12 mouse cellular contexts compared by ENCODE assay signal in genomic region chr1:92264941-92265340, GRCm38 (mm10).
DNase-seq lines count a peak whose midpoint lies in the region; ATAC-seq and TF ChIP-seq lines count a peak whose summit lies in the region.
"Had no signal": no experiment of that assay in that cellular context is flagged by ENCODE, and none has a peak within 500 bp of the region (broad histone marks: within the 10 kb centered on the region; RNA-seq: fewer than 3 reads in every experiment).

No protein-coding gene starts in this region.

- H3K27me3 ChIP-seq in lung, postnatal 0 days (replicated peaks; ENCODE audit: insufficient read depth, low read length), result no peaks in the 10 kb centered on the region
- H3K27me3 ChIP-seq in stomach, postnatal 0 days (ENCODE audit: control insufficient read depth, insufficient read depth, low read length), result no peaks in the 10 kb centered on the region
- H3K27me3 ChIP-seq: embryonic facial prominence, embryonic 13.5 days had no signal

- H3K4me2 ChIP-seq in lung, postnatal 0 days (replicated peaks; ENCODE audit: low read depth, low read length), result no peak overlapping the region
- H3K4me2 ChIP-seq in stomach, postnatal 0 days (replicated peaks; ENCODE audit: low read depth), result no peak overlapping the region
- H3K4me2 ChIP-seq: embryonic facial prominence, embryonic 13.5 days had no signal

- TF ChIP-seq CTCF in lung, postnatal 0 days (IDR thresholded peaks at IDR 0.05), result peak; percentile 15; the same call in 1 of the 2 replicates
- 0 out of 2 replicates have a peak, but pooled peaks have one; percentile 14 for TF ChIP-seq CTCF in stomach, postnatal 0 days (IDR thresholded peaks at IDR 0.05; ENCODE audit: low read depth)

- no peak overlapping the region for H3K9ac ChIP-seq in lung, postnatal 0 days (replicated peaks; ENCODE audit: low read depth)
- no peak overlapping the region for H3K9ac ChIP-seq in stomach, postnatal 0 days (ENCODE audit: low read length)
- H3K9ac ChIP-seq: embryonic facial prominence, embryonic 13.5 days had no signal

- no peak for ATAC-seq in lung, postnatal 0 days
- ATAC-seq in stomach, postnatal 0 days (ENCODE audit: low FRiP score, low TSS enrichment), result no peak

- H3K4me1 ChIP-seq in lung, postnatal 0 days (ENCODE audit: insufficient read depth, low read depth, low read length), result no peaks in the 10 kb centered on the region
- no peaks in the 10 kb centered on the region for H3K4me1 ChIP-seq in stomach, postnatal 0 days (replicated peaks; ENCODE audit: control insufficient read depth, insufficient read depth)
- H3K4me1 ChIP-seq: embryonic facial prominence, embryonic 13.5 days had no signal

- no peak overlapping the region for H3K4me3 ChIP-seq in lung, postnatal 0 days (ENCODE audit: low read depth, low read length)
- H3K4me3 ChIP-seq in stomach, postnatal 0 days (ENCODE audit: low read depth, low read length), result no peak overlapping the region
- H3K4me3 ChIP-seq: embryonic facial prominence, embryonic 13.5 days had no signal

- no peak for TF ChIP-seq EP300 in lung, postnatal 0 days (IDR thresholded peaks at IDR 0.05)
- no peak for TF ChIP-seq EP300 in stomach, postnatal 0 days (optimal IDR thresholded peaks at IDR 0.05)

- no peaks in the 10 kb centered on the region for H3K36me3 ChIP-seq in lung, postnatal 0 days (ENCODE audit: insufficient read depth, low read length)
- H3K36me3 ChIP-seq in stomach, postnatal 0 days (ENCODE audit: control insufficient read depth, insufficient read depth, low read length), result no peaks in the 10 kb centered on the region
- H3K36me3 ChIP-seq: embryonic facial prominence, embryonic 13.5 days had no signal

- peak; percentile 10 to 19 for DNase-seq in adrenal gland, postnatal 36 days
- DNase-seq in adrenal gland, postnatal 4 days (ENCODE audit: low spot score in 2 of 2), result no peak
- no peak for DNase-seq in lung, postnatal 0 days (ENCODE audit: low spot score)
- no peak for DNase-seq in lung, postnatal 36 days
- peak; percentile 73 to 80 for DNase-seq in cerebellum, postnatal 25 days
- no peak for DNase-seq in stomach, postnatal 0 days (ENCODE audit: low spot score)
- no peak for DNase-seq in left cerebral cortex, adult 18-20 months (ENCODE audit: low spot score in 2 of 2)
- no peak for DNase-seq in left cerebral cortex, adult 9 months (ENCODE audit: low spot score in 2 of 2)
- DNase-seq: adrenal gland, adult 8-10 months; kidney, adult 18-20 months; right cerebral cortex, postnatal 4 days had no signal

- WGBS in lung, postnatal 0 days, result 70% methylated on average over 4 of the region's 4 CpGs
- 66% methylated on average over 4 of the region's 4 CpGs for WGBS in stomach, postnatal 0 days

- H3K9me3 ChIP-seq in lung, postnatal 0 days (ENCODE audit: low read length), result no peaks in the 10 kb centered on the region
- H3K9me3 ChIP-seq in stomach, postnatal 0 days (ENCODE audit: control insufficient read depth, low read length), result no peaks in the 10 kb centered on the region
- H3K9me3 ChIP-seq: embryonic facial prominence, embryonic 13.5 days had no signal

- H3K27ac ChIP-seq in lung, postnatal 0 days (ENCODE audit: low read length), result no peak overlapping the region
- no peak overlapping the region for H3K27ac ChIP-seq in stomach, postnatal 0 days (replicated peaks)
- H3K27ac ChIP-seq: embryonic facial prominence, embryonic 13.5 days had no signal

Comparison
In these comparisons a context has a peak if more than half of its experiments do, and no peak if none do; other contexts are left out.
1. DNase-seq: peak in adrenal gland, postnatal 36 days (2 of 2) and cerebellum, postnatal 25 days (2 of 2); none in adrenal gland, postnatal 4 days (0 of 2), lung, postnatal 0 days (single experiment), lung, postnatal 36 days (single experiment), stomach, postnatal 0 days (single experiment), left cerebral cortex, adult 18-20 months (0 of 2) and left cerebral cortex, adult 9 months (0 of 2).